Mouse (Mus musculus) hindbrain, postnatal 0 days (tissue): ENCODE results near the gene Rufy4. TPM values are rescaled to one million over a fixed set of nuclear protein-coding genes. Genes with fewer than 3 reads are reported as not detected.

Experiments
- ATAC-seq: fragments of 200-750 bp; cut with Nextera tagmentation; 2 replicates; pipeline ENCODE4 v1.8.0; 2017; ENCODE audit warnings: mild to moderate bottlenecking, moderate TSS enrichment, moderate library complexity
- DNase-seq: peaks from one replicate; pipeline ENCODE4 v3.0.0-alpha.2; 2015; ENCODE audit warnings: low spot score
- H3K27ac ChIP-seq: fragments of 300-500 bp; sonication (generic); 2 replicates; pipeline ENCODE4 v1.5.1; 2014; ENCODE audit warnings: mild to moderate bottlenecking
- H3K27me3 ChIP-seq: fragments of 300-500 bp; sonication (generic); 2 replicates; pipeline ENCODE4 v1.6.1; 2014; ENCODE audit warnings: low read length, mixed read lengths; ENCODE audit not compliant: insufficient read depth
- H3K36me3 ChIP-seq: fragments of 300-500 bp; sonication (generic); 2 replicates; pipeline ENCODE4 v1.6.1; 2014; ENCODE audit warnings: low read length, mixed read lengths; ENCODE audit not compliant: insufficient read depth
- H3K4me1 ChIP-seq: fragments of 300-500 bp; sonication (generic); 2 replicates; pipeline ENCODE4 v1.6.1; 2014; ENCODE audit warnings: antibody characterized with exemption, low read length, mixed read lengths; ENCODE audit not compliant: insufficient read depth
- H3K4me2 ChIP-seq: fragments of 300-500 bp; sonication (generic); 2 replicates; pipeline ENCODE4 v1.6.1; 2014; ENCODE audit warnings: low read depth, mild to moderate bottlenecking, low read length, moderate library complexity, mixed read lengths
- H3K4me3 ChIP-seq: fragments of 300-500 bp; sonication (generic); 2 replicates; pipeline ENCODE4 v1.5.1; 2014; ENCODE audit warnings: low read length
- H3K9ac ChIP-seq: fragments of 300-500 bp; sonication (generic); replicated peaks from 2 replicates; pipeline ENCODE4 v1.6.1; 2014; ENCODE audit warnings: mild to moderate bottlenecking, low read length, moderate library complexity, mixed read lengths
- H3K9me3 ChIP-seq: fragments of 300-500 bp; sonication (generic); 2 replicates; pipeline ENCODE4 v1.6.1; 2016; ENCODE audit warnings: low read length, mixed read lengths
- CTCF ChIP-seq: IDR thresholded peaks from 2 replicates; pipeline ENCODE4 v1.5.1; 2016; ENCODE audit warnings: antibody characterized with exemption, control low read depth, low read depth
- WGBS: fragments of 180-500 bp; shearing (Covaris S2); extraction: QIAGEN DNeasy Blood & Tissue Kit; methylation state at CpG from one replicate; pipeline ENCODE4 v1.1.7; 2014; 5-methylcytosine and 5-hydroxymethylcytosine counted together
- polyA plus RNA-seq: library from polyadenylated mRNA; unstranded; fragments of >200 nt; fragmentation: Nextera tagmentation; extraction: Ambion mirVana; gene quantifications from 2 replicates; pipeline ENCODE4 v1.2.1, GENCODE M21; 2015
- total RNA-seq: library from RNA; depleted of rRNA; stranded (reverse); fragments of >200 nt; gene quantifications from 2 replicates; pipeline ENCODE4 v1.2.3, GENCODE M21; 2014

The Rufy4 gene
- total and polyA plus RNA-seq, 2 experiments from 2014 or later: 0.10 TPM; not detected in 1

DNA sequence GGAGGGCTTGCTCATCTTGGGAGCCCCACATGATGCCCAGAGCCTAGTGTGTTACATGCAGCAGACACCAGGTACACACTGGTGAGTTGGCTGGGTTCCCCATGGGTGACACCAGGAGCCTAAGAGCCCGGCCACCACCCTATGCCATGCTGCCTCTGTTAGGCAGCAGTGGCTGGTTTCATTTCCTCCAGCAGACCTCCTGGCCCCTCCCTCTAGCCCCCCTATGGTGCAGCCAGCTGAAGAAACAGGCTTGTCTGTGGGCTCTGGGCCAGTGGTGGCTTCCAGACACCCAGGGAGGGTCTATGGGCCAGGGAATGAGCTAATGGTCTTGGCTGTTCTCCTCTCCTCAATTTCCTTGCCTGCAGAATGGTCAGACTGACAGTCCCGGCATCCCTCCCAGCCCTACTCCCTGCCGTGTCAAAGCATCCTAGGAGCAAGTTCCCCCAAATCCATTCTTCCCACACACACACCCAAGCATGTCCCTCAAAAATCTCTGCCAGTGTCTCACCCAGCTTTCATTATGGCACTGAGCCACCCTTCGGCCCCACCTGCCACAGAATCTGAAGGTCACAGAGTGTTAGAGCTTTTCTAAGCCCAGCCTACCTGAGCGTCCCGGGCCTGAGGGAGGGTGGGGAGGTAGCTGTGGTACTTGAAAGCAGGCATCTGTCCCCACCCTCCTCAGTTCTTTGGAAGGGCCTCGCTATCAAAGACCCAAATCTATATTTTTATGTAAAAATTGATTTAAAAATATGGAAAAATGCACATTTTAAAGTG, 30.7 kb upstream of the Rufy4 start:
- no peaks in the 10 kb centered on the region; the same call in 1 of the 2 replicates for H3K4me1 ChIP-seq
- H3K36me3 ChIP-seq: no peaks in the 10 kb centered on the region
- H3K4me3 ChIP-seq: no peak overlapping the region
- H3K27ac ChIP-seq: no peak overlapping the region
- no peaks in the 10 kb centered on the region; the same call in 1 of the 2 replicates for H3K27me3 ChIP-seq
- 37% methylated on average over 7 of the region's 7 CpGs for WGBS
- H3K9me3 ChIP-seq: no peaks in the 10 kb centered on the region
- no peak overlapping the region for H3K9ac ChIP-seq
- peak; percentile 41 for ATAC-seq
- peak; percentile 84 for DNase-seq
- no peak overlapping the region for H3K4me2 ChIP-seq
- TF ChIP-seq CTCF: no peak

DNA sequence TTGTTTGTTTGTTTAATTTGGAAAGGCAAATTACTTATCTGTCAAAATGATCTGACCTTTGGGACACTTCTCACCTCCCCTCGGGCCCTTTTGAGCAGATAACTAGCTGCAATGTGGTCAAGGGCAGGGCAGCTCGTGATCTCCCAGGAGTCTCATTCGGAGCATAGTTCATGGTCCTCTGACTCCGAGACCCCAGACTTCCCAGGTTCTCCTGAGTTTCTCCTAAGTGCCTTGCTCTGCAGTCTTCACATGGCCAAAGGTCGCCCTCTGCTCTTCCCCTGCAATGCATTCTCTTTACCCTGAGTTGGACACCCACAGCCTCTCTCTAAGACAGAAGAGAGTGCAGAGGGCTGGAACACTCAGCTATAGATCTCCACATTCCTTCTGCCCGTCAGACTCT, 30.0 kb upstream of the Rufy4 start:
- DNase-seq (no peak), ATAC-seq (no peak)
- Histone ChIP-seq H3K27me3 (no peaks in the 10 kb centered on the region; the same call in 1 of the 2 replicates), H3K27ac (no peak overlapping the region), H3K36me3 (no peaks in the 10 kb centered on the region), H3K4me1 (no peaks in the 10 kb centered on the region; the same call in 1 of the 2 replicates), H3K4me3 (no peak overlapping the region), H3K9me3 (no peaks in the 10 kb centered on the region), H3K4me2 (no peak overlapping the region), H3K9ac (no peak overlapping the region)
- no peak for TF ChIP-seq CTCF
- 60% methylated on average over 6 of the region's 6 CpGs for WGBS

DNA sequence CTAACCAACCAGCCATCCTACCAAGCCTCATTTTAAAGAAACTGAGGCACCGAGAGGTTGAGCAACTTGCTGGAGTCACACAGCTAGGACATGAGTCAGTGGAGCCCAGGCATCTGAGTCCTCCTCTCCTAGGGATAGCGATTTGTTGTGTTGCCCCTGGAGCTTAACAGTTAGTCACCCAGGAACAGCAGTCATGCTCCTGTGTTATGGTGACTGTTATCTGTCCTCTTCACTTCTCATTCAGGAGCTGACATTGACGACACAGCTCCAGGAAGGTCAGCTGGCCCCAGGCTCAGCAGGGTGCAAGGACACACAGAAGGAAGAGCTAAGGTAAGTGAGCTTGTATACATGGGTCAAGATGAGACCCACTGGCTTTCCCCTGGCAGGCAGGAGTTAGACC, 29.6 kb upstream of the Rufy4 start:
- H3K27ac ChIP-seq: no peak overlapping the region
- TF ChIP-seq CTCF: no peak
- no peaks in the 10 kb centered on the region; the same call in 1 of the 2 replicates for H3K27me3 ChIP-seq
- ATAC-seq: no peak
- no peak for DNase-seq
- WGBS: 56% methylated on average over 3 of the region's 3 CpGs
- H3K4me3 ChIP-seq: no peak overlapping the region
- no peaks in the 10 kb centered on the region for H3K9me3 ChIP-seq
- no peak overlapping the region for H3K4me2 ChIP-seq
- H3K36me3 ChIP-seq: no peaks in the 10 kb centered on the region
- no peak overlapping the region for H3K9ac ChIP-seq
- H3K4me1 ChIP-seq: no peaks in the 10 kb centered on the region; the same call in 1 of the 2 replicates

DNA sequence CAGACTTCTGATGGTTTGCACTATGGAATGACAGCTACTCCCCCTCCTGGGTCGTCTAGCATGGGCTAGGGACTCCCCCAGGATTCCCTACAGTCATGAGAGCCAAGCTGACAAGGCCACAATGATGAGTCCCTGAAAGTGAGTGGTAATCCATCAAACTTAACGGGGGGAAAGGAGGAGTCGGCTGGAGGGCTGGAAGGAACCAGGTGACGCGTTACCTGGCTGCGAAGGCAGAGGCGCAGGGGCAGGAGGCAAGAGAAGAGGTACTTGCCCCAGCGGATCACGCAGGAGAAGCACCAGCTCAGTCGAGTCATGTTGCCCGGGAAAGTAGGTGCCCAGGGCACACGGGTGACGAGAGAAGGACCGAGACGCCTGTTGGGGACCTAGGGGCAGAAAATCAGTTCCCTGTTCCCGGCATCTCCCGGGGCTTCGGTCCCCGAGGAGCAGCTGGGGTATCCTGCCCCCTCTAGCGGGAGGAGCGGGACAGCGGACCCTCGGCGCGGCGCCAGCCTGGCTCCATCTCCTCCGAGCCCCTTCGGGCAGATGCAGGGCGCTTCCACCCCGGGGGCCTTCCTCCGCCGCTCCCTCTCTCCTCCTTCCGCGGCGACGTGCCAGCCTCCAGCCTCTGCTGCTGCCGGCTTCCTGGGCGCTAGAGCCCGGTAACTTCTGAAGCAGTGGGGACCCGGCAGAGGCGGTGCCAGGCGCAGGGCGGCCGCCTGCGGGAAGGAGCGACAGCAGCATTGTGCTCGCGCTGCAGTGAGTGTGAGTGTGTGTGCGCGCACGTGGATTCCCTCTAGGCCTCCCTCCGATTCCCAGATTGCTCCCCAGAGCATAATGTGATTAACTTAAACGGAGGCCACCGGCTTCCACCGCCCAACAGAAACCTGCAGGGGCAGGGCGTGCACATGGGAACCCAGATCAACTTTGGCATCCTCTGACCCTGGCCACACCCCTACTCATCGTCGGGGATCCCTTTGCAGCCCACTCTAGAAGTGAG, 27.0 kb upstream of the Rufy4 start:
- WGBS: under 1% methylated on average over 53 of the region's 58 CpGs
- TF ChIP-seq CTCF: peak; percentile 55
- no peaks in the 10 kb centered on the region for H3K9me3 ChIP-seq
- no peaks in the 10 kb centered on the region for H3K4me1 ChIP-seq
- peak overlapping the region; percentile 61 for H3K9ac ChIP-seq
- ATAC-seq (peak; percentile 72), DNase-seq (peak; percentile 79)
- peak overlapping the region; percentile 42; the same call in 1 of the 2 replicates for H3K27ac ChIP-seq
- no peaks in the 10 kb centered on the region for H3K36me3 ChIP-seq
- no peaks in the 10 kb centered on the region; the same call in 1 of the 2 replicates for H3K27me3 ChIP-seq
- H3K4me2 ChIP-seq: peak overlapping the region; percentile 89
- peak overlapping the region; percentile 53 for H3K4me3 ChIP-seq

DNA sequence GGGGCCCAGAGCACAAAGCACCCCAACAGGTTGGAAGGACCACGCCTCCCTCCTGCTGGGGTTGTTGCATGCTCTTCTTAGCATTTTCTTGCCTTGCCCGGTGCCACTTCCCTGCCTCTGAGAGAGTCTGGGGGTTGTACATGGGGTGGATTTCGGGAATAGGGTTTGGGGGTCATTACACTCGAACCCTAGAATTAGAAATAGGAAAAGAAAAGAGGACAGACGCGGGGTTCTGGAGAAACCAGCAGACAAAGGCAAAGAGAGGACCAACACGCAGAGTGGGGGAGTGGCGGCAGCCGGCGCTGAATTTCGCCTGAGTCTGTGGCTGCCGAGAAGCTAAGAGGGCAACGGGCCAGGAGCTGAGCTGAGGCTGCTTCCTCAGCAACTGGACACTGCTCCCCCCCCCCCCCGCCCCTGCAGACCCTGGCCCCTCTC, 26.3 kb upstream of the Rufy4 start:
- H3K27ac ChIP-seq: peak overlapping the region; percentile 42; the same call in 1 of the 2 replicates
- ATAC-seq (peak; percentile 27; the same call in 1 of the 2 replicates), DNase-seq (peak; percentile 80)
- no peaks in the 10 kb centered on the region; the same call in 1 of the 2 replicates for H3K27me3 ChIP-seq
- 0% methylated on average over 13 of the region's 14 CpGs for WGBS
- H3K4me3 ChIP-seq: peak overlapping the region; percentile 53
- no peaks in the 10 kb centered on the region for H3K9me3 ChIP-seq
- no peak for TF ChIP-seq CTCF
- H3K9ac ChIP-seq: peak overlapping the region; percentile 61
- H3K4me1 ChIP-seq: no peaks in the 10 kb centered on the region
- H3K36me3 ChIP-seq: no peaks in the 10 kb centered on the region
- H3K4me2 ChIP-seq: peak overlapping the region; percentile 89

DNA sequence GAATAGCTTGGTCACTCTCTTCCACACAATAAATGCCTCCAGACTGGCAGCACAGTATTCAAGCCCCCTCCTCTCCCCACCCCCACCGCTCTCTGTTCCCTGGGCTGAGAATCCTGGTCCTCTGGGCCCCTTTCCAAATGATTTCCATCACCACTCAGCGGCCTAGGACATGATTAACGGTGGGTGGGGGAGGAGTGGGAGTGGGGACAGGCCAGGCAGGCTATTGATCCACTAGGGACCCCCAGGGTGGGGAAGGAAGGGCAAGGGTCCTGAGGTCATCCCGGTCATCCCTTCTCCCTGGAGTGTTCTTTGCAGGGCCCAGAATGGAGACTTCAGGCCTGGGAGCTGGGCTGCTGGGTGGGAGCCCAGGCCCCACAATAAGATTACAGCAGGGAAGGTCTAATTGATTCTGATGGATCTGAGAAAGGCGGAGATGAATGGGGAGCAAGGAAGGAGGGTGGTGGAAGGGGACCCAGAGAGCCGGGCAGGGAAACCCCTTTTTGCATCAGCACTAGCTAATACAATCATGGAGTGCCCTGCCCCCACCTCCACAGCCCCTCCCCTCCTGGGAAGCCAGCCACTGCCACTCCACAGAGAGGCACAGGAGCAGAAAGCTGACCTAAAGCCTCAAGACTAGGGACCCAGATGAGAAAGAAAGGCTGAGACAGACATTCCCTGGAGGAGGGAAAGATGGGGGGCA, 21.5 kb upstream of the Rufy4 start:
- H3K9me3 ChIP-seq: no peaks in the 10 kb centered on the region
- H3K4me2 ChIP-seq: no peak overlapping the region
- H3K27me3 ChIP-seq: no peaks in the 10 kb centered on the region
- no peaks in the 10 kb centered on the region for H3K36me3 ChIP-seq
- WGBS: 12% methylated on average over 6 of the region's 6 CpGs
- TF ChIP-seq CTCF: no peak
- DNase-seq: peak; percentile 67
- H3K4me3 ChIP-seq: no peak overlapping the region
- H3K9ac ChIP-seq: no peak overlapping the region
- no peaks in the 10 kb centered on the region for H3K4me1 ChIP-seq
- peak; percentile 77 for ATAC-seq
- peak overlapping the region; percentile 56; the same call in 1 of the 2 replicates for H3K27ac ChIP-seq
